Mouse (Mus musculus) small intestine, adult 2 months (tissue): ENCODE data around the gene Hp. TPM values are rescaled to one million over a fixed set of nuclear protein-coding genes. Genes with fewer than 3 reads are reported as not detected.

ENCODE experiments used
- H3K27ac ChIP-seq: fragments of 200-500 bp; 2 replicates; pipeline ENCODE4 v1.5.1; 2012; ENCODE audit warnings: low read depth, low read length, control low read depth, inconsistent platforms; ENCODE audit not compliant: insufficient read depth
- H3K27me3 ChIP-seq: fragments of 200-500 bp; 2 replicates; pipeline ENCODE4 v1.6.1; 2012; ENCODE audit warnings: mild to moderate bottlenecking, moderate library complexity, low read length, inconsistent platforms; ENCODE audit not compliant: control insufficient read depth, insufficient read depth
- H3K36me3 ChIP-seq: fragments of 200-500 bp; 2 replicates; pipeline ENCODE4 v1.6.1; 2012; ENCODE audit warnings: mild to moderate bottlenecking, low read length, control low read depth, inconsistent platforms; ENCODE audit not compliant: control insufficient read depth, insufficient read depth
- H3K4me1 ChIP-seq: fragments of 200-500 bp; 2 replicates; pipeline ENCODE4 v1.6.1; 2012; ENCODE audit warnings: low read length, inconsistent platforms, mixed read lengths; ENCODE audit not compliant: control insufficient read depth, insufficient read depth, insufficient read length
- H3K4me3 ChIP-seq: fragments of 200-500 bp; 2 replicates; pipeline ENCODE4 v1.5.1; 2012; ENCODE audit warnings: low read depth, mild to moderate bottlenecking, control low read depth, inconsistent platforms, low read length, moderate library complexity
- CTCF ChIP-seq: fragments of 200-500 bp; IDR thresholded peaks from 2 replicates; pipeline ENCODE4 v1.5.1; 2012; ENCODE audit warnings: low read depth, mild to moderate bottlenecking, control low read depth, inconsistent platforms, low read length, moderate library complexity, mixed read lengths; ENCODE audit not compliant: insufficient replicate concordance, insufficient read length; ENCODE audit errors: extremely low read depth
- POLR2A ChIP-seq: fragments of 200-500 bp; IDR thresholded peaks from 2 replicates; pipeline ENCODE4 v1.6.1; 2012; ENCODE audit warnings: low read depth, mild to moderate bottlenecking, control low read depth, inconsistent platforms, low read length, moderate library complexity
- WGBS: fragments of 180-500 bp; shearing (Covaris S2); methylation state at CpG from one replicate; pipeline ENCODE4 v1.1.7; 2018; 5-methylcytosine and 5-hydroxymethylcytosine counted together
- polyA plus RNA-seq: library from polyadenylated mRNA; depleted of rRNA; stranded (reverse); fragments of >200 nt; gene quantifications from 2 replicates; pipeline ENCODE4 v1.2.3, GENCODE M21; 2012; rRNA removed

Gene Hp
- polyA plus RNA-seq, 1 experiment: 0.94 TPM

DNA sequence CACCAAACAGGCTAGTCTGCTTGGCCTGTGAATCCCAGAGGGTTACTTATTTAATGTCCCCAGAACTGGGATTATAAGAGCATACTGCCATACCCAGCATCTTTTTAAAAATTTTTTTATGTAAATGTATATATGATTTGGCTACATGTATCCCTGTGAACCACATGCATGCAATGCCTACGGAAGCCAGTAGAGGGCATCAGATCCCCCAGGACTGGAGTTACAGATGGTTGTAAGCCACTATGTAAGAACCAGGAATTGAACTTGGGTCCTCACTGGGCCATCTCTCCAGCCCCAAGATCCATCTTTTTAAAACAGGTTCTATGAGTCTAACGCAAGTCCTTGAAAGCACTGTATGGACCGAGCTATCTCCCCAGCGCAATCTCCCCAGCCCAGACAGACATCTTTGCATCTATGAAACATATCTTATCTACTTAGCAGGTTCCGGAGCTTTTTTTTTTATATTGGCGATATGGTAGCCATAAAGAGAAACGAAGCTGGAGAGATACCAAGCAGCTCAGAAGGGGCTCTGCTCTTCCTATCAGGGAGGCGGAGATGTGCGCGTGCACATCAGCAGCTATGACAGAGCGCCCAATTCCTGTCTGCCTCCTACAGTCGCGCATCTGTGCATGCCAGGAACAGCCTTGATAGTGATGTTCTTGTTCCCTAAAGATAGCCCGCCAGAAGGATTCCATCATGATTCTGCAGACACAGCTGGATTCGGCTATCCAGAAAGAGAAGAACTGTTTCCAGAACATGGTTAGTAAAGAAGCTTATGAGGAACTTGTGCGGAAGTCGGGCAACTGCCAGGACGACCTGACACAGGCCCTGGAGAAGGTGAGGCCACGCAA lies 43.6 kb downstream of the Hp start:
- H3K36me3 ChIP-seq: no peaks in the 10 kb centered on the region
- H3K4me3 ChIP-seq: no peak overlapping the region
- no peaks in the 10 kb centered on the region for H3K27me3 ChIP-seq
- H3K4me1 ChIP-seq: no peaks in the 10 kb centered on the region
- TF ChIP-seq POLR2A: no peak
- peak; percentile 45; the same call in 1 of the 2 replicates for TF ChIP-seq CTCF
- WGBS: 74% methylated on average over 19 of the region's 19 CpGs
- H3K27ac ChIP-seq: no peak overlapping the region

Other genes starting within 250 kb of the Hp start
- gene Pmfbp1, start 85.1 kb downstream of the Hp start, polyA plus RNA-seq: not detected in 2 replicates
- gene Dhx38, start 13.3 kb downstream of the Hp start, polyA plus RNA-seq: 10.2 and 22.1 TPM in 2 replicates
- gene Txnl4b, start 13.3 kb downstream of the Hp start, polyA plus RNA-seq: 2.4 and 3.5 TPM in 2 replicates
- 5.9 and 11.9 TPM in 2 replicates for gene Dhodh, start 29.5 kb upstream of the Hp start, polyA plus RNA-seq
- 0.03 and 0.10 TPM in 2 replicates for gene Pkd1l3, start 35.3 kb upstream of the Hp start, polyA plus RNA-seq
- gene Ist1, start 114.1 kb upstream of the Hp start, polyA plus RNA-seq: 14.4 and 30.3 TPM in 2 replicates
- gene Zfp821, start 126.4 kb upstream of the Hp start, polyA plus RNA-seq: 2.0 and 6.5 TPM in 2 replicates
- 5.1 and 12.0 TPM in 2 replicates for gene Atxn1l, start 158.6 kb upstream of the Hp start, polyA plus RNA-seq
- gene Ap1g1, start 199.4 kb upstream of the Hp start, polyA plus RNA-seq: 11.3 and 18.8 TPM in 2 replicates